Mouse (Mus musculus): ENCODE measurements around the gene Evi5l.
A peak's percentile ranks its signal among the peaks of the same experiment; 100 is the strongest.

The Evi5l gene

GRCm38 (mm10) chr8:4165852-4166751 lies at the start of gene Evi5l:
Gene Evi5l, plus strand, starts transcription at chr8:4166567.
- peak; percentile 100 for DNase-seq (ENCODE audit: low spot score)

DNA sequence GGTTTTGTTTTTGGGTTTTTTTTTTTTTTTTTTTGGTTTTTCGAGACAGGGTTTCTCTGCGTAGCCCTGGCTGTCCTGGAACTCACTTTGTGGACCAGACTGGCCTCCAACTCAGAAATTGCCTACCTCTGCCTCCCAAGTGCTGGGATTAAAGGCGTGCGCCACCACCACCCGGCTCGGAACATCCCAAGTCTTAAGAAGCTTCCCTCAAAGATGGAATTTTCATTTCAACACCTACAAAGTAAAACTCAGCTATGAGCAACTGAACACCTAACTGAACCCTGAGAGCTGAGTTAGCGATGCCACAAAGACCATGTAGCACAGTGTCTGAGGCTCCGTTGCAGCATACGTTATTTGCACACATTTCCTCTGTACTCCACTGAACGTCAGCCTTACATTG lies 32.6 kb upstream of the Evi5l start, which contains the start of gene Cd209g:
TSS of gene Cd209g (plus strand) at position 301 of the 400 bp plus-strand sequence.
- no peak for DNase-seq (ENCODE audit: low spot score)

DNA sequence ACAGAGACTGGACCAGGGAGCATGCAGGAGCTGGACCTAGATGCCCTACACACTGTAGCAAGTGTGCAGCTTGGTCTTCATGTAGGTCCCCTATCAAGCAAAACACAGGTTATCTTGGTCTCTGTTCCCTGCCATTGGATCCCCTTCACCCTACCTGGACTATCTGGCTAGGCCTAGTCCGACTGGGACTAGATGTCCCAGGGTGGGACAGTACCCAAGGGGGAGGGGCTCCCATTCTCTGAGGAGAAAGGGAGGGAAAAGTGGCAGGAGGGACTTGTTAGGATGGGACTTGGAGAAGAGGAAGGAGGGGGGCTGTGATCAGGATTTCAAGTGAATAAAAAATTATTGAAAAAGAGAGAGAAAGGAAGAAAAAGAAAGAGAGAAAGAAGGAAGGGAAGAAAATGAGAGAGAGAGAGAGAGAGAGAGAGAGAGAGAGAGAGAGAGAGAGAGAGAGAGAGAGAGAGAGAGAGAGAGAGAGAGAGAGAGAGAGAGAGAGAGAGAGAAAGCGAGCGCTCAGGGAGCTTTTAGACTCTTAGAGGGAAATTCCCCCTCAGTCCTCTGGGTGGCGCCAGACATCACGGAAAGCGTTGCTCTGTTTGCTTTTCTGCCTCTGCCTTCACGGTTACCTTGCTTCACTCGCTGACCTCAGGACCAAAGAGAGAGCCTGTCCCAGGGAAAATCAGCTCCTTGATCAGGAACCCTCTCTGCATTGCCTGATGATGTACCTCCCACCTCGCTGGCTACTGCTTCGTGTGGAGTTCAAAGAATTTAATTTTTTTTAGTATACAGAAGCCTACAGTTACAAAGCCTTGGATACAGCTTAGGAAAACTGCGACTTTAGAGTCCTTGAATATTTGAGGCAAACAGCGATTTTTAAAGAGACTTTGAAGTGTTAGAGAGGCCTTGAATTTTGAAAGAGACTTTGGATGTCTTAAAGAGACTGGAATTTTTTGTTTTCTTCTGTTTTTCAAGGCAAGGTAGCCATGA lies 26.4 kb upstream of the Evi5l start:
- DNase-seq (ENCODE audit: low spot score) = peak; percentile 69

DNA sequence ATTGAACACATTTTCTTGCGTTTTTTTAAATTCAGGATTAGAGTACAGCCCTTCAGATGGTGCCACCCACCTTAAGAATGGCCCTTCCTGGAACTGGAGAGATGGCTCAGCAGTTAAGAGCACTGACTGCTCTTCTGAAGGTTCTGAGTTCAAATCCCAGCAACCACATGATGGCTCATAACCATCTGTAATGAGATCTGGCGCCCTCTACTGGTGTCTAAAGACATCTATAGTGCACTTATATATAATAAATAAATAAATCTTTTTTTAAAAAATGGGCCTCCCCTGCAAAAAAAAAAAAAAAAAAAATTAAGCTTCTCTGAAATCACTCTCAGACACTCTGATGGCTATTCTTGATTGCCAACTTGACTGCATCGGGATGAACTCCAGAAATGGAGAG lies 24.6 kb upstream of the Evi5l start:
- DNase-seq (ENCODE audit: low spot score) = no peak

DNA sequence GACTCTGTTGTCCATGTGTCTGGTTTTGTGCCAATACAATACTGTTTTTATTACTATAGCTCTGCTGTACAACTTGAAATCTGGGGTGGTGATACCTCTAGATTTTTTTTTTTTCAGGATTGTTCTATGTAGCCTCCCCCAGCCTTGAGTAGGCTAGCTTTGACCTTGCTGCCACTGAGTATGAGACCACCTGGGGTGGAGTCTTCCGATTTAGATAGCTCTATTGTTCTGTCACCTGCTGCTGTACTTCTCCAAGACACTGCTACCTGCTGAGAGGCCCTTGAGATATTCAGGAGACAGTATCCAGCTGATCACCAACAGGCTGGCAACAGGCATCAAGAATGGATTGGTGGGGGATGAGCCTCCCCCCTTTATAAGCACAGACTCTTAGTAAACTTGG lies 19.1 kb upstream of the Evi5l start:
- no peak for DNase-seq (ENCODE audit: low spot score)

DNA sequence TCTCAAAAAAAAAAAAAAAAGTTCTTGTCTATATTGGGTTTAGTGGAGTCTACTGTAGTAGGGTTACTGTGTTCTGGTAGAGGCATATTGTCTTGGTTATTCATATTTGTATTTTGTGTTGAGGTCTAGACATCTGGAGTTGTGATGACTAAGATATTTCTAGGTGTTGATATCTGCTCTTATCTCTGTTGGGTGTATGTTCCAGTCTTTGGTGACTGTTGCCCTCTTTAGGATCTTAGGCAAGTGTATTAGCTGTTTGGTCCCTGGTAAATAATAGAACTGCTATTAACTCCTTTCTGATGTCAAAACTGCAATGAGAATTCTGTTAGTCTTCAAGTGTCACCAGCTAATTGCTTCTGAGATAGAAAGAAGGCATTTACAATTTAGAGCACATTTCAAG lies 11.5 kb upstream of the Evi5l start:
- DNase-seq (ENCODE audit: low spot score) = no peak

DNA sequence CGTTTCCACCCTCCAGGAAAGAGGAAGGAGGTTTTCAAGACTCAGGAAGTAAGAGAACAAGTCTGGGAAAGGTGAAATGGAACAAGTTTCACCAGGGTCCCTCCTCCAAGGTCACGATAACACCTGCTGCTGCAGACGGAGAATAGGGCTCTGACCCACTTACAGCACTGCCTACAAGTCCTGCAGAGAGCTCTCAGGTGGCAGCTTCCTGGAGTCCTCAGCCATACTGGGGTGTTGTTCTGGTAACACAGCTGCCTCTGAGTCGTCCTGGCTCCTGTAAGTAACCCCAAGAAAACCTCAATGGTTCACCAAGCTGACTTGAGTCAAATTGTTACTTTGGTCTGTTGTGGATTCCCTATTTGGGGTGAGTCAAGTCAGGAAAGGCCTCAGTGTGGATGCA lies 3.6 kb upstream of the Evi5l start:
- DNase-seq (ENCODE audit: low spot score) = no peak

DNA sequence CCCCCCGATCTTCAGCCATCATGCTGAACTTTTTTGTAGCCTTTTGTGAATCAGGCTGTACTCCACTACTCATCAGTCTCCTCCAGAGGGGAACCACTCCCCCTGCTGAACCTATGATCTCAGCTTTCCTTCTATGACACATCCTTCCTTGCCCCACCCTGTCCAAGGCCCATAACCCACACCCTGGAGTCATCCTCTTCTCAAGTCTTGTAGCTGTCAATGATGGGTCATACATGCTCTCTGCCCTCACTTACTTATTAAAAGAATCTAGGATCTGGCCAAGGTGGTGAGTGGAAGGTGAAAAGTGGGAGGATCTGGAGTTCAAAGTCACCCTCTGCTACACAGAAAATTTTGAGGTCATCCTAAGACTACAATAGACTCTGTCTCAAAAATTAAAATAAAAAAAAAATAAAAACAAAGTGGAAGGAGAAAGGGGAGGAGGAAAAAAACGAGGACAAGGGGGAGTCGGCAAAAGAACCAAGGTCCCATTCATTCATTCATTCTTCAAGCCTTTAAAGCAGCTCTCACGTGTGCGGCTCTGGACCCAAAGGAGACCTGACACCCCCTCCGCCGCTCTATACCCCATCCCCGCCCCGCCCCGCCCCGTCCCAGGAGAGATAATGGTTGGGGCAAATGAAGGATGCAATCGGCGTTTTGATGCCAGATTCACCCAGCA lies 1.1 kb upstream of the Evi5l start:
- no peak for DNase-seq (ENCODE audit: low spot score)

- DNase-seq (ENCODE audit: low spot score) = no peak
Observed at GRCm38 (mm10) chr8:4166881-4167525, 636 bp downstream of the Evi5l start.

DNA sequence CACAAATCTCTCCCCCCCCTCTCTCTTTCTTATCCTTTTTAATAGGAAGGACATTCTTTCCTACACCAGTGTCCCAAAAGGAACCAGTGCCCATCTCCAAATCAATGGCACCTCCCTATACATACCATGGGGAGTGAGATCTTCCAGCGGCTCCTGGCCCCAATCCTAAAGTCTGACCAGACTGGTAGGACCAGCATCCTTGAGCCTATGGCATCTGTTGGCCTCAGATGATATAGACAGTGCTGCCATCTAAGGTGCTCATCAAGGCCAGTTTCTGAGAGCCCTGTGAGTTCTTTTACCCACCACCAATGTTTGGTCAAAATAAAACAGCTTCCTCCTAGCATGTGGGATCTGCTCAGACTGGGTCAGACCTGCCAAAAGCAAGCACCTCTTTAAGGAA lies 1.6 kb downstream of the Evi5l start:
- DNase-seq (ENCODE audit: low spot score) = no peak

GRCm38 (mm10) chr8:4172486-4172885 lies 6.1 kb downstream of the Evi5l start:
- DNase-seq (ENCODE audit: low spot score) = no peak

- no peak for DNase-seq (ENCODE audit: low spot score)
Observed at GRCm38 (mm10) chr8:4174018-4174417, 7.7 kb downstream of the Evi5l start.

DNA sequence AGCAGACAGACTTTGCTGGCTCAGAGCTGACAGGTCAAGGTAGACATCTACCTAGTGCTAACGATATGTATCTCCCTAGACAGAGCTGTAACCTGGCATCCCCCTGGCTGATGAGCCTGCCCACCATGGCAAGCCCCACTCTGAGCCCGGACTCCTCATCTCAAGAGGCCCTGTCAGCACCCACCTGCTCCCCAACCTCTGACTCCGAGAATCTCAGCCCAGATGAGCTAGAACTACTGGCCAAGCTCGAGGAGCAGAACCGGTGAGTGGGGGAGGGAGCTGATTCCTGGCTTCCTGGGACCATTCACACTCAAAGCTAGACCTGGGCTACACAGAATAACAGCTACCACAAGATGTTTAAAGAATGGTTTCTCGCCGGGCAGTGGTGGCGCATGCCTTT lies 17.0 kb downstream of the Evi5l start:
- no peak for DNase-seq (ENCODE audit: low spot score)

GRCm38 (mm10) chr8:4186151-4186550 lies 19.8 kb downstream of the Evi5l start:
- no peak for DNase-seq (ENCODE audit: low spot score)

GRCm38 (mm10) chr8:4188605-4189004 lies 22.2 kb downstream of the Evi5l start:
- DNase-seq (ENCODE audit: low spot score) = no peak

DNA sequence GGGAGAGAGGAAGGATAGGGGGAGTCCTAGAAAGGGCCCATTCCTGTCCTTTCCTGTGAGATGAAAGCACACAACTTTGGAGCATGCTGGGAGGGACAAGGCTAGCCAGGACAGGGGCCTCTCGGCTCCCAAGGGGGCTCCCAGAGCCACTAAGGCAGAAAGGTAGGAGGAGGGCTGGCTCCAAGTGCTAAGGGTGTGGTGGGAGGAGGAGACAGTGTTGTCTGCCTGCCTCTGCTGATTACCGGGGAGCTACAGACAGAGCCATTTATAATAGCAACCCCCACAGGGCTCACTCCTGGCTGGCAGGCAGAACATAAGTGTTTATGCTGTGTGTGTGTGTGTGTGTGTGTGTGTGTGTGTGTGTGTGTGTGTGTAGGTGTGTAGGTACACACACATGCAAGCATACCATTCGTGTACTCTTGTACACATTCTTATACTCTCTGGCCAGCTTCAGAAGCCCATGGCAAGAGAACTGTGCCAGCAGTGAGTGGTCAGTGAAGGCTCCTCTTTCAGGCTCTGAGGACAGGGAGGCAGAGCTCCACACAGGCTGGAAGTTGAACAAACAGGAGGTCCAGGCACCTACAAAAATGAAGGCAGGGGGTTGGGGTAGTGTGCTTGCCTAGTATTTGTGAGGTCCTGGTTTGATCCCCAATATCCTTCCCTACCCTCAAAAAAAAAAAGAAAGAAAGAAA lies 22.8 kb downstream of the Evi5l start:
- no peak for DNase-seq (ENCODE audit: low spot score)

GRCm38 (mm10) chr8:4192305-4192704 lies 25.9 kb downstream of the Evi5l start:
- no peak for DNase-seq (ENCODE audit: low spot score)

- DNase-seq (ENCODE audit: low spot score) = peak; percentile 87
Observed at GRCm38 (mm10) chr8:4192807-4193587, 26.6 kb downstream of the Evi5l start.

DNA sequence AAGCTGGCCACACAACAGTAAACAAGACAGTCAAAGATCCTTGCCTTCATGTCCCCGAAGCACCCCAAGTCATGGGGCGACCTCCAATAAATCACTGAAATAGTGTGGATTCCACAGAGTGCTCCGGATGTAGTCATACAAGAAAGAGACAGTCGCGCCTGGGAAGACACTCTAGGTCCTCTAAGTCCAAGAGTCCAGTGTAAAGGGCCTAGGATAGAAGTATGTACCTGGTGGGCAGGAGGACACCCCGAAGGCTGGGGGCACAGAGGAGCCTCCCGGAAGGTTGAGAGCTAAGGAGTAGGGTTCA lies 27.2 kb downstream of the Evi5l start:
- no peak for DNase-seq (ENCODE audit: low spot score)

DNA sequence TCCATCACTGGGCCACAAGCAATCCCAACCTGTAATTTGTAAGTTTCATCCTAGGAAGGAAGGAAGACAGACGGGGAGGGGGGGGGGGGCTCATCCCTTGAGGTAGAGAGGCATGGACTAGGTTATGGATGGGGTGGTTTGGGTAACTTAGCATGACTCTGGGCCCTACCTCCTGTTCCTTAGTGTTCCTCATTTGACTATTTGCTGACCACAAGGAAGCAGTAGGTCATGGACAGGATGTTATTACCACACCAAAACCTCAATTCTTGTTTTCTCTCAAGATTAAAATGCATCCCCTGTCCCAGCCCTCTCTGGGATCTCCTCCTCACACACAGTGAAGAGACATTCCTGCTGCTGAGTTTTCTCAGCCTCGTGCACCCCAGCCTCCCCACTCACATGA lies 35.0 kb downstream of the Evi5l start:
- DNase-seq (ENCODE audit: low spot score) = no peak
